Mouse (Mus musculus) CH12.LX (cell line): ENCODE results near the gene Nudt16l1. TPM values are rescaled to one million over a fixed set of nuclear protein-coding genes. Genes with fewer than 3 reads are reported as not detected.

Experiments used
- DNase-seq: peaks from one replicate; pipeline ENCODE4 v3.0.0-alpha.2; 2013; ENCODE audit errors: extremely low read depth
- H3K27ac ChIP-seq: 2 replicates; pipeline ENCODE4 v1.5.1; 2012; ENCODE audit warnings: low read depth, mild to moderate bottlenecking, control low read depth, moderate library complexity; ENCODE audit not compliant: insufficient read depth
- H3K27me3 ChIP-seq: replicated peaks from 2 replicates; pipeline ENCODE3; 2012; ENCODE audit warnings: inconsistent platforms
- H3K36me3 ChIP-seq, 2 experiments: replicated peaks in 1 of 2; 2 replicates each; pipeline versions ENCODE3 to v1.6.1; 2012; ENCODE audit warnings: inconsistent platforms in 1 of 2, low read length in 1 of 2, mild to moderate bottlenecking in 1 of 2, mixed read lengths in 1 of 2, moderate library complexity in 1 of 2; ENCODE audit not compliant: control insufficient read depth in 1 of 2, insufficient read depth in 1 of 2
- H3K4me1 ChIP-seq, 2 experiments: 2 replicates each; pipeline ENCODE4 v1.6.1; 2012; ENCODE audit warnings: inconsistent platforms in 1 of 2, moderate library complexity in 1 of 2; ENCODE audit not compliant: insufficient read depth in 2 of 2, control insufficient read depth in 1 of 2
- H3K4me2 ChIP-seq: 2 replicates; pipeline ENCODE4 v1.6.1; 2012; ENCODE audit warnings: low read depth, mild to moderate bottlenecking, control low read depth; ENCODE audit not compliant: poor library complexity, insufficient read depth, severe bottlenecking
- H3K4me3 ChIP-seq, 3 experiments: fragments of 150-350 bp in 1 of 3; sonication (generic) in 1 of 3; replicated peaks in 1 of 3; 2 replicates each; pipeline versions ENCODE3 to v1.5.1; 2011 to 2012; ENCODE audit warnings: low read depth in 2 of 3, low read length in 2 of 3, mild to moderate bottlenecking in 2 of 3, moderate library complexity in 2 of 3, control low read depth in 1 of 3, improper control_type of control experiment in 1 of 3, inconsistent platforms in 1 of 3, mixed read lengths in 1 of 3; ENCODE audit not compliant: poor library complexity in 1 of 3
- H3K79me2 ChIP-seq: replicated peaks from 2 replicates; pipeline ENCODE4 v1.6.1; 2012; ENCODE audit warnings: mild to moderate bottlenecking, moderate library complexity; ENCODE audit not compliant: control insufficient read depth, poor library complexity, insufficient read depth, severe bottlenecking; ENCODE audit errors: extremely low read depth
- H3K9ac ChIP-seq: 2 replicates; pipeline ENCODE4 v1.6.1; 2012; ENCODE audit warnings: low read depth, mild to moderate bottlenecking, control low read depth, moderate library complexity; ENCODE audit not compliant: insufficient read depth
- H3K9me3 ChIP-seq: replicated peaks from 2 replicates; pipeline ENCODE3; 2012; ENCODE audit warnings: low read length, inconsistent platforms, mixed read lengths
- CHD1 ChIP-seq: IDR thresholded peaks from 2 replicates; pipeline ENCODE4 v1.6.1; 2012; ENCODE audit warnings: low read depth, low read length, improper control_type of control experiment, inconsistent platforms
- EP300 ChIP-seq: IDR thresholded peaks from 2 replicates; pipeline ENCODE4 v1.6.1; 2011; ENCODE audit warnings: low read length, improper control_type of control experiment
- IRF4 ChIP-seq: IDR thresholded peaks from 2 replicates; pipeline ENCODE4 v1.6.1; 2014; ENCODE audit warnings: low read depth, mild to moderate bottlenecking, inconsistent platforms, low read length, improper control_type of control experiment
- JUND ChIP-seq: conservative IDR thresholded peaks from 2 replicates; pipeline ENCODE4 v1.6.1; 2011; ENCODE audit warnings: low read depth, low read length, improper control_type of control experiment
- POLR2A ChIP-seq: IDR thresholded peaks from 2 replicates; pipeline ENCODE4 v1.6.1; 2011; ENCODE audit warnings: low read depth, mild to moderate bottlenecking, improper control_type of control experiment, low read length
- RCOR1 ChIP-seq: conservative IDR thresholded peaks from 2 replicates; pipeline ENCODE4 v1.6.1; 2012; ENCODE audit warnings: low read depth, mild to moderate bottlenecking, inconsistent platforms, low read length, improper control_type of control experiment
- TCF12 ChIP-seq: IDR thresholded peaks from 2 replicates; pipeline ENCODE4 v1.6.1; 2014; ENCODE audit warnings: low read depth, mild to moderate bottlenecking, inconsistent platforms, low read length, improper control_type of control experiment
- ZKSCAN1 ChIP-seq: IDR thresholded peaks from 2 replicates; pipeline ENCODE4 v1.6.1; 2012; ENCODE audit warnings: low read depth, inconsistent platforms, low read length, improper control_type of control experiment, borderline replicate concordance
- ZNF384 ChIP-seq: IDR thresholded peaks from 2 replicates; pipeline ENCODE4 v1.6.1; 2012; ENCODE audit warnings: low read depth, low read length, improper control_type of control experiment, inconsistent platforms
- dilution Hi-C: fragments of 300-500 bp; cut with MboI; formaldehyde crosslinking; loops from 2 replicates; pipeline ENCODE4 v1.14.3; 2020; ENCODE audit warnings: low sequenced_read_pairs; ENCODE audit not compliant: extremely low pct_unique_long_range_greater_than_20kb, extremely low pct_ligation_motif_present
- in situ Hi-C: fragments of 300-500 bp; cut with MboI; formaldehyde crosslinking; loops from 3 replicates; pipeline ENCODE4 v1.14.3; 2019; ENCODE audit warnings: low sequenced_read_pairs, low pct_ligation_motif_present, low pct_unique_long_range_greater_than_20kb, mixed read lengths
- polyA plus RNA-seq: library from polyadenylated mRNA; unstranded; fragments of >175 nt; gene quantifications from 2 replicates; pipeline ENCODE4 v1.2.1, GENCODE M21; 2012; ENCODE audit warnings: low read depth; ENCODE audit not compliant: insufficient read length
- total RNA-seq, 2 experiments: library from RNA; depleted of rRNA; stranded (reverse); fragments of 300-350 nt in 1 of 2; fragments of >200 nt in 1 of 2; gene quantifications; 2 replicates each; pipeline ENCODE4 v1.2.3; 2012 to 2014

Nudt16l1 gene
- total and polyA plus RNA-seq, 3 experiments, result 36.3 to 101 (median 65.7) TPM

DNA sequence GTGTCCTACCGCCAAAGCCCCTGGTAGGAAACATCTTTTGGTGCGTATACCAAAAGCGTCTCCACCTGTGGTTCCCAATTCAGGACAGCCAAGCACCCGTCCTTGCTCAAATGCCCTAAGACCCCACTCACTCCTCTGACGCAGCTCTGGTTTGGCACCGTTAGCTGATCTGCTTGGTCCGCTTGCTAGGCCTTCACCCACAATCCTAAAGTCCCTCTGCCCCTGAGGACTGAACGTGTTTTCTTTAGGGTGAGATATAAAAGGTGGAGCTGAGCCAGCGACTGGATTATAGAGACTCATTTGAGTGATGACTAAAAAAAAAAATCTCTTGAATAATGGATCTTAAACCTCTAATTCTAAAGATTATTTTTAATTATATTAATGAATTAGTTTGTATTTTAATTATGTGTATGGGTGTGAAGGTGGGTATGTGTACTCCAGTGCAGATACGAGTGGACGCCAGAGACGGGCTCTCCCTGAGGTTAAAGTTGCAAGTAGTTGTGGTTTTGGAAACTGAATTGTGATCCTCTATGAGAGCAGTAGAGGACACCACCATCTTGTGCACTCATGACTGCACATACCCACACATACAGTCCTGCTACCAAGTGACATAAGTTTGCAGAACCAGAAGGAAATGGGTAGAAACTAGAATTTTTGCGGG lies 26.3 kb downstream of the Nudt16l1 start:
- H3K27me3 ChIP-seq, result no peaks in the 10 kb centered on the region
- peak overlapping the region; percentile 75 to 90 (median 82) for H3K4me3 ChIP-seq
- H3K27ac ChIP-seq, result no peak overlapping the region; the same call in 1 of the 2 replicates
- no peaks in the 10 kb centered on the region for H3K9me3 ChIP-seq
- in situ Hi-C loops (loop anchor here (5.0 kb wide), 1 partner anchor 42 kb away; the partner anchor contains the start of gene Smim22), dilution Hi-C loops (no loop called here)
- TF ChIP-seq POLR2A, result no peak
- TF ChIP-seq CHD1, result 0 out of 2 replicates have a peak, but pooled peaks have one; percentile 58
- H3K79me2 ChIP-seq, result peaks cover 19% of the 10 kb centered on the region
- DNase-seq, result peak; percentile 35
- H3K9ac ChIP-seq, result peak overlapping the region; percentile 57
- peaks cover 4 to 19% of the 10 kb centered on the region in 2 experiments for H3K36me3 ChIP-seq
- H3K4me2 ChIP-seq, result peak overlapping the region; percentile 88
- peaks cover 11 to 65% of the 10 kb centered on the region in 2 experiments for H3K4me1 ChIP-seq

DNA sequence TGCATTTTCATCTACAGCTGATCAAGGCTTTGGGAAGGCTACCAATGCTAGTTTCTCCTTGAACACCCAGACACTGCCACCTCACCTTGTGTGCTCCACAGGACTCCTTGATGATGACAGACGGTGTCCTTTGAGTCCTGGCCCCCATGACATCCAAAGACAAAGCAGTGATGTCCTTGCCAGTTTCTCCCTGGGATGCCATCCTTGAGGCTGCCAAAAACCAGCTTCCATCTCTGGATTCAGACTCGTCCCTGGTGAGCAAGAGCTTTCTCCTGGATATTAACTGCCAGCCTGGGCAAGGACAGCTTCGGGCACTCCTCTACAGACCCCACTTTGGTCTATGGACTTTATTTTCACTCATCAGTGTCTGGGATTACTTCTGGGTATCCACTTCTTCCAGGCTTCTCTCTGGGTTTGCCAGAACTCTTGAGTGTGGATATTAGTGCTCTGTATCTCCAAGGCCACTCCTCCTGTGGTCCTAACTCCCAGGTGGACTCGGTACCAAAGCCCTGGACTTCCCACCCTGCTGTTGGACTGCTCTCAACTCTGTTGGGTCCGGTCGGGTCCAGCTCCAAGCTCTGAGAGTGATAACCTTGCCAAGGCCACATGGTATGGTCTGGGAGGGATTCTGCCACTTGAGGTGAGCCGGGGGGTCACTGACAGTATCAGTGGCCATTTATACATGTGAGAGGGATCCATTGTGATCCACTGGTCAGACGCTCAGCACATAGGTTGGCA lies 27.0 kb downstream of the Nudt16l1 start:
- no peak overlapping the region for H3K27ac ChIP-seq
- no peak for DNase-seq
- peaks cover 0 to 12% of the 10 kb centered on the region in 2 experiments for H3K36me3 ChIP-seq
- H3K4me2 ChIP-seq, result 0 out of 2 replicates have a peak overlapping the region, but pooled peaks have one; percentile 88
- TF ChIP-seq JUND (no peak), ZKSCAN1 (no peak), TCF12 (no peak), RCOR1 (no peak)
- TF ChIP-seq, all 38 proteins: peak for 0
- dilution Hi-C loops (no loop called here), in situ Hi-C loops (loop anchor here (5.0 kb wide), 1 partner anchor 42 kb away; the partner anchor contains the start of gene Smim22)
- Histone ChIP-seq H3K9ac (0 out of 2 replicates have a peak overlapping the region, but pooled peaks have one; percentile 5), H3K9me3 (no peaks in the 10 kb centered on the region), H3K4me1 (peaks cover 11 to 58% of the 10 kb centered on the region in 2 experiments), H3K27me3 (no peaks in the 10 kb centered on the region), H3K79me2 (peaks cover 19% of the 10 kb centered on the region), H3K4me3 (peak overlapping the region in 1 of 3 experiments; percentile 90)

- no peak overlapping the region for H3K9ac ChIP-seq
- H3K27me3 ChIP-seq, result no peaks in the 10 kb centered on the region
- peaks cover 5% of the 10 kb centered on the region; the same call in 1 of the 2 replicates for H3K79me2 ChIP-seq
- H3K4me1 ChIP-seq, result peaks cover 6 to 40% of the 10 kb centered on the region in 2 experiments; a peak in 3 of 4 replicates
- H3K36me3 ChIP-seq, result peaks cover 0 to 8% of the 10 kb centered on the region in 2 experiments
- no peak overlapping the region for H3K27ac ChIP-seq
- H3K9me3 ChIP-seq, result no peaks in the 10 kb centered on the region
- no peak overlapping the region for H3K4me3 ChIP-seq
- dilution Hi-C loops, result no loop called here
- H3K4me2 ChIP-seq, result no peak overlapping the region
- DNase-seq, result peak; percentile 41
- TF ChIP-seq EP300 (peak; percentile 42; the same call in 1 of the 2 replicates), ZNF384 (0 out of 2 replicates have a peak, but pooled peaks have one; percentile 2), IRF4 (no peak)
- in situ Hi-C loops, result loop anchor here (5.0 kb wide), 1 partner anchor 39 kb away; the partner anchor contains the start of gene Smim22
These were observed 29.9 kb downstream of the Nudt16l1 start for GRCm38 (mm10) chr16:4968426-4968825.
